Mouse (Mus musculus) heart, embryonic 12.5 days (tissue): ENCODE data around the gene Thsd4. TPM values are rescaled to one million over a fixed set of nuclear protein-coding genes. Genes with fewer than 3 reads are reported as not detected.

Experiments
- ATAC-seq: fragments of 200-750 bp; cut with Nextera tagmentation; 2 replicates; pipeline ENCODE4 v1.8.0; 2017; ENCODE audit warnings: moderate TSS enrichment, moderate library complexity; ENCODE audit not compliant: insufficient number of reproducible peaks, low FRiP score
- H3K27ac ChIP-seq: fragments of 300-500 bp; sonication (generic); 2 replicates; pipeline ENCODE4 v1.5.1; 2016; ENCODE audit warnings: mild to moderate bottlenecking, moderate library complexity; ENCODE audit not compliant: poor library complexity, severe bottlenecking
- H3K27me3 ChIP-seq: fragments of 300-500 bp; sonication (generic); replicated peaks from 2 replicates; pipeline ENCODE4 v1.6.1; 2016; ENCODE audit warnings: mild to moderate bottlenecking, moderate library complexity
- H3K36me3 ChIP-seq: fragments of 300-500 bp; sonication (generic); 2 replicates; pipeline ENCODE4 v1.6.1; 2016; ENCODE audit warnings: mild to moderate bottlenecking, moderate library complexity
- H3K4me1 ChIP-seq: fragments of 300-500 bp; sonication (generic); replicated peaks from 2 replicates; pipeline ENCODE4 v1.6.1; 2016; ENCODE audit warnings: mild to moderate bottlenecking
- H3K4me2 ChIP-seq: fragments of 300-500 bp; sonication (generic); 2 replicates; pipeline ENCODE4 v1.6.1; 2016; ENCODE audit warnings: mild to moderate bottlenecking, moderate library complexity
- H3K4me3 ChIP-seq: fragments of 300-500 bp; sonication (generic); 2 replicates; pipeline ENCODE4 v1.5.1; 2016; ENCODE audit warnings: mild to moderate bottlenecking
- H3K9ac ChIP-seq: fragments of 300-500 bp; sonication (generic); 2 replicates; pipeline ENCODE4 v1.6.1; 2016; ENCODE audit warnings: mild to moderate bottlenecking, moderate library complexity
- H3K9me3 ChIP-seq: fragments of 300-500 bp; sonication (generic); replicated peaks from 2 replicates; pipeline ENCODE4 v1.6.1; 2016; ENCODE audit warnings: mild to moderate bottlenecking, moderate library complexity
- WGBS: fragments of 180-500 bp; shearing (Covaris S2); methylation state at CpG from one replicate; pipeline ENCODE4 v1.1.7; 2016; 5-methylcytosine and 5-hydroxymethylcytosine counted together
- polyA plus RNA-seq: library from polyadenylated mRNA; unstranded; fragments of >200 nt; fragmentation: Nextera tagmentation; extraction: Ambion mirVana; gene quantifications from 2 replicates; pipeline ENCODE4 v1.2.1, GENCODE M21; 2016

Thsd4 gene
- polyA plus RNA-seq, 1 experiment from 2014 or later: 12.4 TPM

DNA sequence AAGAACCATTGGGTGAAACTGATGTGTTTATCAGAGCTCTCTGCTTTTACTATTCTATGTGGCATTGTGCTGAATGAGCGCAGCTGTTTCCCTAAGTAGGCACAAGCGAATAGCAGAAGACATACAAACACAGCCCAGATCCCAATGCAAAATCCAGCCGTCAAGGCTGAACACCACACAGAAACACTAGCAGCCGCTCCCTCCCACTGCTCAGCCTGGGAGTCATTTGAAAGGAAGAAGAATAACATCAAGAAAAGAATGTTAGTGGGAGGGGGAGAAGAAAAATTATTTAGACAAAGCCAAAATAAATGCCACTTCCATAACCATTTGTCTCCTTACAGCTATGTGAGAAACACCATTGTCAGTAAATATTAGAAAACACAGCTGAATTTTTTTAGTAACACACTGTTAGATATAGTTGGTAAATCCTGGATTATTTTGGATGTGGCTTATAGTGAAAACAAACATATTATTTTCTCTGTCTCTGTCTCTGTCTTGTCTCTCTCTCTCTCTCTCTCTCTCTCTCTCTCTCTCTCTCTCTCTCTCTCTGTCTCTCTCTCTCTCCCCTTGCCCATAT lies 148.6 kb downstream of the Thsd4 start:
- H3K36me3 ChIP-seq: no peaks in the 10 kb centered on the region
- no peak overlapping the region for H3K9ac ChIP-seq
- no peak overlapping the region for H3K4me2 ChIP-seq
- H3K4me1 ChIP-seq: peaks cover 6% of the 10 kb centered on the region
- ATAC-seq: no peak
- no peak overlapping the region for H3K4me3 ChIP-seq
- 54% methylated on average over 4 of the region's 4 CpGs for WGBS
- no peaks in the 10 kb centered on the region for H3K9me3 ChIP-seq
- no peaks in the 10 kb centered on the region for H3K27me3 ChIP-seq
- H3K27ac ChIP-seq: no peak overlapping the region

GRCm38 (mm10) chr9:60368516-60368915 lies 153.3 kb downstream of the Thsd4 start:
- 66% methylated on average over 9 of the region's 9 CpGs for WGBS
- Histone ChIP-seq H3K9ac (no peak overlapping the region), H3K4me3 (no peak overlapping the region), H3K4me2 (no peak overlapping the region), H3K4me1 (peaks cover 25% of the 10 kb centered on the region), H3K27me3 (no peaks in the 10 kb centered on the region), H3K9me3 (no peaks in the 10 kb centered on the region), H3K27ac (no peak overlapping the region), H3K36me3 (no peaks in the 10 kb centered on the region)
- no peak for ATAC-seq

DNA sequence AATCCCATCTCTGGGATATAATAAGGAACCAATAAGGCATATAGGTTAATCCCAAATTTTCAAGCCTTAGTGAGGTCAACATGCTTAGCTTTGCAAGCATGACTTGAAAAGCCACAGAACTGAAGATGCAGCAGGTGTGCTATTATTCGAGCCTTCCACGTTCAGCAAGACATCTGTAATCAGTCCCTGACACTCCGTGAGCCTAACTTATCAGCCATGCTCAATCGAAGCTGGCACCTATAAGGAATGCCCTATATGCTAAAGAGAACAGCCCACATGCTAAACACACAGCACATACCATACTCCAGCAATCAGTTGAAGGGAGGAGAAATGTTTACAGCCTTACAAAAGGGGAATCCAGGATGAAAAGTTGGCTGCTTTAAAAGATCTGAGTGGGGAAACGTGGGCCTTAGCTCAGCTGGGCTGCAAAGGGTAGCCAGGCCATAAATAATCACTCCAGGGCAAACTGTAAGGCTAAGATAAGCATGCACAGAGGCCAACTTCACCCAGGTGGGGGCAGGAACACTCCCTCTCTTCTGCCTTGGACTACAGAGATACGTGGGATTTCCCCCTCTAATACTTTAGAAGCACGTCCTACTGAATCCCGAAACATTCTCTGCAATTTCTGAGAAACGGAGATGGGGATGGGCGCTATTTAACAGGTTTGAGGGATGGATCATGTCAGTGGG lies 154.1 kb downstream of the Thsd4 start:
- WGBS: 40% methylated on average over 10 of the region's 10 CpGs
- Histone ChIP-seq H3K9ac (no peak overlapping the region), H3K27ac (no peak overlapping the region), H3K36me3 (no peaks in the 10 kb centered on the region), H3K4me1 (peaks cover 25% of the 10 kb centered on the region), H3K4me3 (no peak overlapping the region), H3K4me2 (no peak overlapping the region), H3K9me3 (no peaks in the 10 kb centered on the region), H3K27me3 (no peaks in the 10 kb centered on the region)
- no peak for ATAC-seq

- peaks cover 25% of the 10 kb centered on the region for H3K4me1 ChIP-seq
Observed at GRCm38 (mm10) chr9:60364166-60364781, 157.6 kb downstream of the Thsd4 start.

DNA sequence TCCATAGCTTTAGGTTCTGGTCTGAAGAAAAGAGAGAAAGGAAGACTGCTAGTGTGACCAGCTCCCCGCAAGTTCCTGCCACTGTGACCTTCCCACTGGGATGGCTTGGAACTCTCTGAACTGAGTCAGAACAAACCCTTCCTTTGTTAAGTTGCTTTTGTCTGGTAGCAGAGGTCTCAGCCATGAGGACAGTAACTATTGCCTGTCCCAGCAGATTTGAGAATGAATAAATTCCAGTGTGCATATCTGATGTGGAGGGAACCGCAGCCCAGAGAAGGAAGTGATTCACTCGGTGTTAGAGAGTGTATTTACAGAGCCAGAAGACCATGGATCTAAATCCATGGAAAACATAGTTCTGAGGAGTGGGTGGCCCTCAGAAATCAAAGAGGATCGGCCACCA lies 169.5 kb downstream of the Thsd4 start:
- Histone ChIP-seq H3K4me1 (peaks cover 7% of the 10 kb centered on the region; the same call in 1 of the 2 replicates), H3K9me3 (no peaks in the 10 kb centered on the region), H3K9ac (no peak overlapping the region), H3K27me3 (no peaks in the 10 kb centered on the region), H3K36me3 (no peaks in the 10 kb centered on the region), H3K27ac (no peak overlapping the region), H3K4me3 (no peak overlapping the region), H3K4me2 (no peak overlapping the region)
- ATAC-seq: no peak
- 58% methylated on average over 4 of the region's 4 CpGs for WGBS

More at GRCm38 (mm10) chr9:60364166-60364781, 157.6 kb downstream of the Thsd4 start:
- no peak for ATAC-seq
- H3K27ac ChIP-seq: no peak overlapping the region
- H3K4me3 ChIP-seq: no peak overlapping the region
- H3K36me3 ChIP-seq: no peaks in the 10 kb centered on the region
- no peaks in the 10 kb centered on the region for H3K9me3 ChIP-seq
- H3K4me2 ChIP-seq: no peak overlapping the region
- H3K27me3 ChIP-seq: no peaks in the 10 kb centered on the region
- WGBS: 66% methylated on average over 14 of the region's 14 CpGs
- H3K9ac ChIP-seq: no peak overlapping the region

DNA sequence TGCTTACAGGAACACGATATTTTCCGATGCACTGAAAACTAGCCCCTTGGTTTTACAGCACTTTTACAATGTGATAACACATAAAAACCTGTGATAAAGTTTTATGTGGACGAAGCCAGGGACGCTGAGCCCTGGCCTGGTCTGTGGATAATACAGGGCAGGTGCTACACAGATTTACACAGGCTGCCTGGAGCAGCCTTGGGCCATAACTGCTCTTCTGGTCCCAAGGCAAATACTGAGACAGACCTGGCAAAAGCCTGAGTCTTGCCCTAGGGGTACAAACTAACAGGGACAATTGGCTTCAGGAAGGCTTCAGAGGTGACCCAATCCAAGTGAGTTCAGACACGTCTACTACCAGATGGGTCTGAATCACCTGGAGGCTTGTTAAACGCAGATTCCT lies 170.7 kb downstream of the Thsd4 start:
- 83% methylated on average over 6 of the region's 6 CpGs for WGBS
- H3K9me3 ChIP-seq: no peaks in the 10 kb centered on the region
- no peak overlapping the region for H3K9ac ChIP-seq
- H3K36me3 ChIP-seq: no peaks in the 10 kb centered on the region
- no peak overlapping the region for H3K27ac ChIP-seq
- ATAC-seq: no peak
- H3K4me3 ChIP-seq: no peak overlapping the region
- H3K4me1 ChIP-seq: peaks cover 7% of the 10 kb centered on the region; the same call in 1 of the 2 replicates
- no peaks in the 10 kb centered on the region for H3K27me3 ChIP-seq
- H3K4me2 ChIP-seq: no peak overlapping the region

GRCm38 (mm10) chr9:60336147-60336546 lies 185.7 kb downstream of the Thsd4 start:
- Histone ChIP-seq H3K4me2 (no peak overlapping the region), H3K4me3 (no peak overlapping the region), H3K9ac (no peak overlapping the region), H3K27me3 (no peaks in the 10 kb centered on the region), H3K9me3 (no peaks in the 10 kb centered on the region), H3K27ac (no peak overlapping the region), H3K36me3 (no peaks in the 10 kb centered on the region), H3K4me1 (peaks cover 6% of the 10 kb centered on the region; the same call in 1 of the 2 replicates)
- no peak for ATAC-seq
- 87% methylated on average over 5 of the region's 5 CpGs for WGBS

DNA sequence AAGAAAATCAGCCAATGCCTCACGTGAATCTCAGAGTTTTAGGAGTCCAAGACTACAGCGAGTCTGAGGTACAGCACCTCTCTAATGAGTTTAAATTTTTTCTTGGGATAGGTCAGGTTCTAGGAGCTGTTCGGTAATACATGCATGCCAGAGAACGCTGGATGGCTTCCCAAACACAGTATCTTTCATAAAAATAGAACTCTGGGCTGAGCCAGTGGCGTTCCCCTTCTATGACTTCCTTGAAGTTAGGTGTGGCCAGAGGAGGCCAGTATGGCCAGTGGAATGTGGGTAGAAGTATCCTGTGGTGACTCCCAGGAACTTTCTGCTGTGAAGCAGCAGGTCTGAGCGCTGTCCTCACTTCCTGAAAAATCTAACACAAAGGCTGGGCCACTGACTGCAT lies 186.4 kb downstream of the Thsd4 start:
- Histone ChIP-seq H3K36me3 (no peaks in the 10 kb centered on the region), H3K27ac (no peak overlapping the region), H3K4me3 (no peak overlapping the region), H3K27me3 (no peaks in the 10 kb centered on the region), H3K9me3 (no peaks in the 10 kb centered on the region), H3K4me2 (no peak overlapping the region), H3K4me1 (peaks cover 6% of the 10 kb centered on the region; the same call in 1 of the 2 replicates), H3K9ac (no peak overlapping the region)
- ATAC-seq: no peak
- 76% methylated on average over 6 of the region's 6 CpGs for WGBS

DNA sequence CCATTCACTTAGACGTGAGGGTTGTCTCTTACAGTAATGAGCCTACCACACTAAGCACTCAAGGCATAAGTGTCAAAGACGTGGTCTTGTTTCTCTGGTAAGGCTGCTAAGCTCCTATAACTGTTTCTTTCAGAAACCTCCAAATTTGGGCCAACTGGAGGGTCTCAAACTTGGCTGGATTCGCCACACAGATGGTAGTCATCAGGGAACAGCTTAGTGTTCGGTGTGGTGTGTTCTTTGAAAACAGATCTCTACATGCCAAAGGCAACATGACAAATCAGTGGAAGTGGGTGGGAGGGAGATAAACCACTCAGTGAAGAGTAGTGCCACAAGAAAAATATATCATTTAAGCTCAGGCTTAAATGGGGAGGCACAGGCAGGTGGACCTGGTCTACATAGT lies 191.9 kb downstream of the Thsd4 start:
- Histone ChIP-seq H3K4me1 (peaks cover 18% of the 10 kb centered on the region), H3K9ac (no peak overlapping the region)
- 69% methylated on average over 4 of the region's 4 CpGs for WGBS

DNA sequence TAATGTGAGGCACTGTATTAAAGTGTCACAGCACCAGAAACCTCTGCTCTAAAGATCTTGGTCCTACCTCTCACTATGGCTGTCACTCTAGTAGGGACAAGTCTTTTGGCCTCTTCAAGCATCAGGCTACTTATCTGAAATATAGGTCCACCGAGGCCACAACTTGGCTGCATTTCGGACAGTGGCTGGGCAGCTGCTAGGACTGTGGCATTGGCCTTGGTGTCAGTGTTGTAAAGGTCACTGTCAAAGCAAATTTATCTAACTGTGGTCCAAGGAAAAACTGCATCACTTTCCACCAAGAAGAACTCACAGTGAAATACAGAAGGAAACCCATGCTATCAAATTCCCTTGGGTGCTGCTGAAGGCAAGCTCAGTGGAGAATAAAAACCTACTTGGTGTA lies 197.1 kb downstream of the Thsd4 start:
- ATAC-seq: no peak
- H3K27ac ChIP-seq: no peak overlapping the region
- H3K27me3 ChIP-seq: no peaks in the 10 kb centered on the region; the same call in 1 of the 2 replicates
- H3K9me3 ChIP-seq: no peaks in the 10 kb centered on the region
- H3K4me3 ChIP-seq: no peak overlapping the region
- H3K4me2 ChIP-seq: no peak overlapping the region
- H3K9ac ChIP-seq: no peak overlapping the region
- 74% methylated on average over 2 of the region's 2 CpGs for WGBS
- H3K36me3 ChIP-seq: no peaks in the 10 kb centered on the region
- peaks cover 30% of the 10 kb centered on the region for H3K4me1 ChIP-seq

More for the DNA sequence above, 191.9 kb downstream of the Thsd4 start:
- Histone ChIP-seq H3K27ac (no peak overlapping the region), H3K4me3 (no peak overlapping the region), H3K36me3 (no peaks in the 10 kb centered on the region), H3K9me3 (no peaks in the 10 kb centered on the region), H3K27me3 (no peaks in the 10 kb centered on the region; the same call in 1 of the 2 replicates), H3K4me2 (no peak overlapping the region)
- ATAC-seq: no peak

GRCm38 (mm10) chr9:60323435-60323834 lies 198.4 kb downstream of the Thsd4 start:
- 89% methylated on average over 6 of the region's 6 CpGs for WGBS
- Histone ChIP-seq H3K4me3 (no peak overlapping the region), H3K4me2 (no peak overlapping the region), H3K27me3 (no peaks in the 10 kb centered on the region), H3K4me1 (peaks cover 30% of the 10 kb centered on the region), H3K36me3 (no peaks in the 10 kb centered on the region), H3K9me3 (no peaks in the 10 kb centered on the region), H3K27ac (no peak overlapping the region), H3K9ac (no peak overlapping the region)
- no peak for ATAC-seq
